Mouse (Mus musculus): ENCODE data around the gene Timd2. TPM values are rescaled to one million over a fixed set of nuclear protein-coding genes. Genes with fewer than 3 reads are reported as not detected.
"Not testable (repeated sequence)": the region's sequence is repeated elsewhere in the genome, so short reads cannot be mapped to it uniquely, and the experiment has no call there.

Gene Timd2
- total RNA-seq (2021) = not detected

GRCm38 (mm10) chr11:46706664-46707356 lies at the start of gene Timd2:
Gene Timd2 (minus strand): TSS chr11:46707061.
- intact Hi-C loops (cut with DNase I) = no loop called here
- no peak for DNase-seq

GRCm38 (mm10) chr11:46755714-46756113 lies 48.9 kb upstream of the Timd2 start:
- intact Hi-C loops (cut with DNase I); DNase-seq: not testable (repeated sequence)

- no peak for DNase-seq
- intact Hi-C loops (cut with DNase I) = no loop called here
Observed at GRCm38 (mm10) chr11:46754669-46755068, 47.8 kb upstream of the Timd2 start.

- intact Hi-C loops (cut with DNase I) = no loop called here
- DNase-seq = no peak
Observed at GRCm38 (mm10) chr11:46753662-46754061, 46.8 kb upstream of the Timd2 start.

- intact Hi-C loops (cut with DNase I) = no loop called here
- no peak for DNase-seq
Observed at GRCm38 (mm10) chr11:46747996-46748395, 41.1 kb upstream of the Timd2 start.

- intact Hi-C loops (cut with DNase I) = no loop called here
- no peak for DNase-seq
Observed at GRCm38 (mm10) chr11:46741716-46742115, 34.9 kb upstream of the Timd2 start.

GRCm38 (mm10) chr11:46740886-46741285 lies 34.0 kb upstream of the Timd2 start:
- no peak for DNase-seq
- intact Hi-C loops (cut with DNase I) = no loop called here

- no peak for DNase-seq
- intact Hi-C loops (cut with DNase I) = no loop called here
Observed at GRCm38 (mm10) chr11:46739501-46739900, 32.6 kb upstream of the Timd2 start.

- DNase-seq; intact Hi-C loops (cut with DNase I): not testable (repeated sequence)
Observed at GRCm38 (mm10) chr11:46735076-46735475, 28.2 kb upstream of the Timd2 start, which contains the start of gene Havcr1. Gene Havcr1 (plus strand): TSS chr11:46735080.

- intact Hi-C loops (cut with DNase I) = no loop called here
- no peak for DNase-seq
Observed at GRCm38 (mm10) chr11:46734617-46735016, 27.8 kb upstream of the Timd2 start.

- no peak for DNase-seq
- intact Hi-C loops (cut with DNase I) = no loop called here
Observed at GRCm38 (mm10) chr11:46733242-46733789, 26.5 kb upstream of the Timd2 start.

GRCm38 (mm10) chr11:46731541-46732070 lies 24.7 kb upstream of the Timd2 start:
- intact Hi-C loops (cut with DNase I) = no loop called here
- no peak for DNase-seq

GRCm38 (mm10) chr11:46698830-46699229 lies 8.0 kb downstream of the Timd2 start:
- intact Hi-C loops (cut with DNase I) = no loop called here
- no peak for DNase-seq

- intact Hi-C loops (cut with DNase I) = no loop called here
- no peak for DNase-seq
Observed at GRCm38 (mm10) chr11:46698278-46698655, 8.6 kb downstream of the Timd2 start.

GRCm38 (mm10) chr11:46697433-46698277 lies 9.2 kb downstream of the Timd2 start:
- intact Hi-C loops (cut with DNase I) = no loop called here
- no peak for DNase-seq

- intact Hi-C loops (cut with DNase I); DNase-seq: not testable (repeated sequence)
Observed at GRCm38 (mm10) chr11:46695849-46696248, 11.0 kb downstream of the Timd2 start.

GRCm38 (mm10) chr11:46690136-46690535 lies 16.7 kb downstream of the Timd2 start:
- intact Hi-C loops (cut with DNase I) = no loop called here
- no peak for DNase-seq

GRCm38 (mm10) chr11:46683723-46684122 lies 23.1 kb downstream of the Timd2 start:
- DNase-seq = no peak

GRCm38 (mm10) chr11:46682842-46683241 lies 24.0 kb downstream of the Timd2 start:
- no peak for DNase-seq
- intact Hi-C loops (cut with DNase I) = no loop called here

More at GRCm38 (mm10) chr11:46683723-46684122, 23.1 kb downstream of the Timd2 start:
- intact Hi-C loops (cut with DNase I) = no loop called here

- no peak for DNase-seq
- intact Hi-C loops (cut with DNase I) = no loop called here
Observed at GRCm38 (mm10) chr11:46667938-46668337, 38.9 kb downstream of the Timd2 start.

- DNase-seq = no peak
- intact Hi-C loops (cut with DNase I) = no loop called here
Observed at GRCm38 (mm10) chr11:46667105-46667504, 39.8 kb downstream of the Timd2 start.
